ENCODE assay signal across 21 mouse cellular contexts in the genomic region with DNA sequence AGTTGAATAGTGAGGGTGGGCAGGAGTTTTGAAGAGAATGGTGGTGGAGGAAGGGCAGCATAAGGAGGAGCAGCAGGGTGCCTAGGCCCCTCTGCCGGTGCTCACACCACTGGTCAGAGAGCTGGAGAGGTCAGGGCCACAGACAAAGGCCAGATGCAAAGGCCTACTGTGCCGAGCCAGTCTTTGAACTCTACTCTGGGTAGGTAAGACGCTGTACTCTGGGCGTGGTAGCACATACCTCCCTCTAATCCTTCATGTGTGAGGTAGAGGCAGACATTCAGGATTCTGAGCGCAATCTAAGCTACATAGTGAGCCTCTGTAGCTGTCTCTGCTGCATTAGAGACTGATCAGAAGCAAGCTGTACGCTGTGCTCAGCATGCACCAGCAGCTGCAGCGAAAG.
"Had no signal": no experiment of that assay in that cellular context is flagged by ENCODE, and none has a peak within 500 bp of the region (broad histone marks: within the 10 kb centered on the region; RNA-seq: fewer than 3 reads in every experiment).

No protein-coding gene starts in this region.

- H3K36me3 ChIP-seq: limb, embryonic 12.5 days; limb, embryonic 15.5 days; midbrain, embryonic 10.5 days; midbrain, embryonic 13.5 days; neural tube, embryonic 12.5 days; stomach, embryonic 15.5 days had no signal

- H3K9ac ChIP-seq: limb, embryonic 12.5 days; limb, embryonic 15.5 days; liver, embryonic 14.5 days; liver, postnatal 0 days; lung, embryonic 14.5 days; midbrain, embryonic 13.5 days; neural tube, embryonic 12.5 days; stomach, embryonic 15.5 days had no signal

- H3K4me2 ChIP-seq: limb, embryonic 12.5 days; limb, embryonic 15.5 days; liver, embryonic 11.5 days; lung, embryonic 14.5 days; midbrain, embryonic 13.5 days; neural tube, embryonic 12.5 days; stomach, embryonic 15.5 days had no signal

- H3K9me3 ChIP-seq: limb, embryonic 12.5 days; limb, embryonic 15.5 days; megakaryocyte, embryonic 14.5 days; midbrain, embryonic 10.5 days; midbrain, embryonic 13.5 days; neural tube, embryonic 12.5 days; stomach, embryonic 15.5 days had no signal

- DNase-seq: layer of hippocampus, postnatal 36 days; liver, postnatal 0 days; right cerebral cortex, adult 18-20 months; right cerebral cortex, postnatal 14 days; right cerebral cortex, postnatal 4 days; spleen, adult 18-20 months; thymus, adult 18-20 months; thymus, postnatal 36 days had no signal

- H3K4me3 ChIP-seq: left cerebral cortex, adult 2 months; limb, embryonic 12.5 days; limb, embryonic 15.5 days; megakaryocyte, embryonic 14.5 days; midbrain, embryonic 10.5 days; midbrain, embryonic 13.5 days; neural tube, embryonic 12.5 days; stomach, embryonic 15.5 days had no signal

- ATAC-seq: liver, postnatal 0 days; midbrain, embryonic 13.5 days had no signal

- H3K27ac ChIP-seq: kidney, postnatal 0 days; left cerebral cortex, adult 2 months; limb, embryonic 12.5 days; limb, embryonic 15.5 days; liver, embryonic 14.5 days; macrophage; midbrain, embryonic 10.5 days; midbrain, embryonic 13.5 days; neural tube, embryonic 12.5 days; stomach, embryonic 15.5 days had no signal

- H3K4me1 ChIP-seq: limb, embryonic 15.5 days; midbrain, embryonic 13.5 days; neural tube, embryonic 12.5 days; stomach, embryonic 15.5 days had no signal

- H3K27me3 ChIP-seq: limb, embryonic 12.5 days; limb, embryonic 15.5 days; midbrain, embryonic 13.5 days; neural tube, embryonic 12.5 days; stomach, embryonic 15.5 days had no signal
